Mouse (Mus musculus): ENCODE results near the gene Tacc3. TPM values are rescaled to one million over a fixed set of nuclear protein-coding genes. Genes with fewer than 3 reads are reported as not detected.

Tacc3 gene
- polyA plus RNA-seq (2017; shearing (Covaris generic)): 28.5 TPM

GRCm38 (mm10) chr5:33657787-33658663, at the start of gene Tacc3, which contains the start of gene Tmem129:
Tacc3 (plus strand) TSS chr5:33658128.
Tmem129 (minus strand) TSS chr5:33658416.

GRCm38 (mm10) chr5:33629301-33629987, 28.5 kb upstream of the Tacc3 start, which contains the start of the genes Fam53a and Gm9903:
Fam53a (minus strand) TSS chr5:33629635.
Gm9903 (plus strand) TSS chr5:33629925.

GRCm38 (mm10) chr5:33651921-33652782, 5.8 kb upstream of the Tacc3 start, which contains the start of gene Slbp:
Slbp (minus strand) TSS chr5:33652574.

GRCm38 (mm10) chr5:33721541-33722265, 63.8 kb downstream of the Tacc3 start, which contains the start of gene Fgfr3:
Fgfr3 (plus strand) TSS chr5:33721674.

Other genes with a start within 250 kb of the Tacc3 start
- gene Nkx1-1, start 224.2 kb upstream of the Tacc3 start, polyA plus RNA-seq (2017; shearing (Covaris generic)): not detected
- gene Fam53a, start 28.5 kb upstream of the Tacc3 start, polyA plus RNA-seq (2017; shearing (Covaris generic)): 35.3 TPM
- 1.2 TPM for gene Gm9903, start 28.2 kb upstream of the Tacc3 start, polyA plus RNA-seq (2017; shearing (Covaris generic))
- gene Slbp, start 5.6 kb upstream of the Tacc3 start, polyA plus RNA-seq (2017; shearing (Covaris generic)): 192 TPM
- gene Tmem129, start 288 bp downstream of the Tacc3 start, polyA plus RNA-seq (2017; shearing (Covaris generic)): 38.2 TPM
- not detected for gene Fgfr3, start 63.5 kb downstream of the Tacc3 start, polyA plus RNA-seq (2017; shearing (Covaris generic))
- 35.7 TPM for gene Letm1, start 124.7 kb downstream of the Tacc3 start, polyA plus RNA-seq (2017; shearing (Covaris generic))
- 10.4 TPM for gene Nsd2, start 162.6 kb downstream of the Tacc3 start, polyA plus RNA-seq (2017; shearing (Covaris generic))